Mouse (Mus musculus): ENCODE measurements at regions not wholly inside any gene's neighbourhood (a gene's known extent, or its start where the extent isn't known, plus 50 kb on each side); places are given as distances from the start of the nearest gene placed in this dataset.

- no peak for ATAC-seq (replicated peaks; ENCODE audit: poor library complexity)
Observed at GRCm38 (mm10) chr1:195312426-195312825, 135.9 kb upstream of the Cr2 start.

GRCm38 (mm10) chr1:195285076-195285475, 108.6 kb upstream of the Cr2 start:
- ATAC-seq (replicated peaks; ENCODE audit: poor library complexity) = no peak

- ATAC-seq (replicated peaks; ENCODE audit: poor library complexity) = no peak
Observed at GRCm38 (mm10) chr1:195241496-195241895, 65.0 kb upstream of the Cr2 start.

- ATAC-seq (replicated peaks; ENCODE audit: poor library complexity) = peak; percentile 99
Observed at GRCm38 (mm10) chr1:195232658-195233057, 56.1 kb upstream of the Cr2 start.

- no peak for ATAC-seq (replicated peaks; ENCODE audit: poor library complexity)
Observed at GRCm38 (mm10) chr1:195227007-195227406, 50.5 kb upstream of the Cr2 start.
